Mouse (Mus musculus) heart, postnatal 0 days (tissue): ENCODE results near the gene Fgfr2. TPM values are rescaled to one million over a fixed set of nuclear protein-coding genes. Genes with fewer than 3 reads are reported as not detected.
A peak's percentile ranks its signal among the peaks of the same experiment; 100 is the strongest.

Experiments
- ATAC-seq: fragments of 200-750 bp; cut with Nextera tagmentation; 2 replicates; pipeline ENCODE4 v1.8.0; 2017; ENCODE audit warnings: low read depth, moderate number of reproducible peaks, moderate library complexity; ENCODE audit not compliant: insufficient read depth
- DNase-seq: peaks from one replicate; pipeline ENCODE4 v3.0.0-alpha.2; 2016; ENCODE audit warnings: low spot score
- H3K27ac ChIP-seq: fragments of 300-500 bp; sonication (generic); 2 replicates; pipeline ENCODE4 v1.5.1; 2014; ENCODE audit warnings: low read depth, mild to moderate bottlenecking
- H3K27me3 ChIP-seq: fragments of 300-500 bp; sonication (generic); 2 replicates; pipeline ENCODE4 v1.6.1; 2014; ENCODE audit warnings: low read length, mixed read lengths; ENCODE audit not compliant: control insufficient read depth, insufficient read depth
- H3K36me3 ChIP-seq: fragments of 300-500 bp; sonication (generic); replicated peaks from 2 replicates; pipeline ENCODE4 v1.6.1; 2014; ENCODE audit warnings: low read length, mixed read lengths; ENCODE audit not compliant: control insufficient read depth, insufficient read depth
- H3K4me1 ChIP-seq: fragments of 300-500 bp; sonication (generic); 2 replicates; pipeline ENCODE4 v1.6.1; 2014; ENCODE audit warnings: antibody characterized with exemption; ENCODE audit not compliant: control insufficient read depth, insufficient read depth
- H3K4me2 ChIP-seq: fragments of 300-500 bp; sonication (generic); 2 replicates; pipeline ENCODE4 v1.6.1; 2014; ENCODE audit warnings: low read depth, mild to moderate bottlenecking, low read length, moderate library complexity
- H3K4me3 ChIP-seq: fragments of 300-500 bp; sonication (generic); 2 replicates; pipeline ENCODE4 v1.5.1; 2014; ENCODE audit warnings: low read depth, low read length
- H3K9ac ChIP-seq: fragments of 300-500 bp; sonication (generic); replicated peaks from 2 replicates; pipeline ENCODE4 v1.6.1; 2014; ENCODE audit warnings: low read depth, low read length, mixed read lengths
- H3K9me3 ChIP-seq: fragments of 300-500 bp; sonication (generic); replicated peaks from 2 replicates; pipeline ENCODE4 v1.6.1; 2016; ENCODE audit warnings: low read length; ENCODE audit not compliant: control insufficient read depth
- CTCF ChIP-seq: IDR thresholded peaks from 2 replicates; pipeline ENCODE4 v1.5.1; 2016; ENCODE audit warnings: antibody characterized with exemption, control low read depth, low read depth
- EP300 ChIP-seq: IDR thresholded peaks from 2 replicates; pipeline ENCODE4 v1.6.1; 2016; ENCODE audit warnings: antibody characterized with exemption, low read depth
- WGBS: fragments of 180-500 bp; shearing (Covaris S2); extraction: QIAGEN DNeasy Blood & Tissue Kit; methylation state at CpG from one replicate; pipeline ENCODE4 v1.1.7; 2014; 5-methylcytosine and 5-hydroxymethylcytosine counted together
- polyA plus RNA-seq: library from polyadenylated mRNA; unstranded; fragments of >200 nt; fragmentation: Nextera tagmentation; extraction: Ambion mirVana; gene quantifications from 2 replicates; pipeline ENCODE4 v1.2.1, GENCODE M21; 2015
- total RNA-seq: library from RNA; depleted of rRNA; stranded (reverse); fragments of >200 nt; gene quantifications from 2 replicates; pipeline ENCODE4 v1.2.3, GENCODE M21; 2014; ENCODE audit warnings: low replicate concordance

Gene Fgfr2
- total and polyA plus RNA-seq, 2 experiments from 2014 or later = 3.8 to 11.5 TPM

GRCm38 (mm10) chr7:130664037-130664436 is 2459.1 kb downstream of the Fgfr2 start:
- peaks cover 28% of the 10 kb centered on the region for H3K36me3 ChIP-seq
- H3K9me3 ChIP-seq = peaks cover 5% of the 10 kb centered on the region
- DNase-seq (no peak), ATAC-seq (no peak)
- no peak overlapping the region for H3K27ac ChIP-seq
- 81% methylated on average over 5 of the region's 5 CpGs for WGBS
- no peak for TF ChIP-seq EP300
- no peak for TF ChIP-seq CTCF
- no peaks in the 10 kb centered on the region for H3K27me3 ChIP-seq
- H3K4me3 ChIP-seq = no peak overlapping the region
- H3K4me1 ChIP-seq = peaks cover 38% of the 10 kb centered on the region
- H3K9ac ChIP-seq = no peak overlapping the region
- H3K4me2 ChIP-seq = no peak overlapping the region

GRCm38 (mm10) chr7:130662869-130663268 is 2460.3 kb downstream of the Fgfr2 start:
- Histone ChIP-seq H3K9ac (no peak overlapping the region), H3K4me2 (no peak overlapping the region), H3K9me3 (peaks cover 5% of the 10 kb centered on the region), H3K27me3 (no peaks in the 10 kb centered on the region), H3K4me3 (no peak overlapping the region), H3K4me1 (peaks cover 34% of the 10 kb centered on the region), H3K36me3 (peaks cover 28% of the 10 kb centered on the region), H3K27ac (peak overlapping the region; percentile 76)
- ATAC-seq = no peak
- TF ChIP-seq EP300 (no peak), CTCF (no peak)
- no peak for DNase-seq
- WGBS = 46% methylated on average over 4 of the region's 4 CpGs

- ATAC-seq = 0 out of 2 replicates have a peak, but pooled peaks have one; percentile 25
- WGBS = 64% methylated on average over 5 of the region's 5 CpGs
- Histone ChIP-seq H3K4me1 (peaks cover 35% of the 10 kb centered on the region), H3K9ac (no peak overlapping the region), H3K27me3 (no peaks in the 10 kb centered on the region), H3K27ac (peak overlapping the region; percentile 76), H3K4me3 (no peak overlapping the region), H3K9me3 (peaks cover 5% of the 10 kb centered on the region), H3K36me3 (peaks cover 28% of the 10 kb centered on the region), H3K4me2 (no peak overlapping the region)
- TF ChIP-seq CTCF = no peak
- TF ChIP-seq EP300 = no peak
- no peak for DNase-seq
Measured at GRCm38 (mm10) chr7:130662250-130662649, 2460.9 kb downstream of the Fgfr2 start.

GRCm38 (mm10) chr7:130659129-130659528 is 2464.0 kb downstream of the Fgfr2 start:
- no peak for DNase-seq
- peaks cover 12% of the 10 kb centered on the region for H3K36me3 ChIP-seq
- 81% methylated on average over 5 of the region's 5 CpGs for WGBS
- no peak overlapping the region for H3K27ac ChIP-seq
- H3K9ac ChIP-seq = no peak overlapping the region
- no peaks in the 10 kb centered on the region for H3K9me3 ChIP-seq
- no peak for TF ChIP-seq CTCF
- no peak for TF ChIP-seq EP300
- ATAC-seq = no peak
- no peak overlapping the region for H3K4me2 ChIP-seq
- H3K4me3 ChIP-seq = no peak overlapping the region
- no peaks in the 10 kb centered on the region for H3K27me3 ChIP-seq
- H3K4me1 ChIP-seq = peaks cover 61% of the 10 kb centered on the region

GRCm38 (mm10) chr7:130657751-130658150 is 2465.4 kb downstream of the Fgfr2 start:
- ATAC-seq = no peak; the same call in 1 of the 2 replicates
- Histone ChIP-seq H3K36me3 (no peaks in the 10 kb centered on the region; the same call in 1 of the 2 replicates), H3K27ac (peak overlapping the region; percentile 87), H3K4me1 (peaks cover 73% of the 10 kb centered on the region), H3K4me2 (no peak overlapping the region), H3K27me3 (no peaks in the 10 kb centered on the region), H3K4me3 (no peak overlapping the region), H3K9ac (no peak overlapping the region), H3K9me3 (no peaks in the 10 kb centered on the region)
- TF ChIP-seq CTCF (no peak), EP300 (peak; percentile 63; the same call in 1 of the 2 replicates)
- 35% methylated on average over 13 of the region's 13 CpGs for WGBS
- DNase-seq = peak; percentile 68

GRCm38 (mm10) chr7:130656965-130657364 is 2466.2 kb downstream of the Fgfr2 start:
- Histone ChIP-seq H3K27ac (peak overlapping the region; percentile 87), H3K27me3 (no peaks in the 10 kb centered on the region), H3K9ac (no peak overlapping the region), H3K36me3 (no peaks in the 10 kb centered on the region; the same call in 1 of the 2 replicates), H3K9me3 (no peaks in the 10 kb centered on the region), H3K4me3 (no peak overlapping the region), H3K4me2 (no peak overlapping the region), H3K4me1 (peaks cover 72% of the 10 kb centered on the region)
- 75% methylated on average over 8 of the region's 8 CpGs for WGBS
- DNase-seq = no peak
- ATAC-seq = no peak
- TF ChIP-seq EP300 = no peak
- no peak for TF ChIP-seq CTCF
